Mouse (Mus musculus): ENCODE measurements around the gene Enpp1.

The Enpp1 gene

GRCm38 (mm10) chr10:24598693-24599092 is 113.3 kb downstream of the Enpp1 start:
- in situ Hi-C loops (cut with MboI) = no loop called here

GRCm38 (mm10) chr10:24597789-24598188 is 114.2 kb downstream of the Enpp1 start:
- in situ Hi-C loops (cut with MboI) = no loop called here

- in situ Hi-C loops (cut with MboI) = no loop called here
Observed at GRCm38 (mm10) chr10:24596869-24597339, 115.1 kb downstream of the Enpp1 start.

- in situ Hi-C loops (cut with MboI) = no loop called here
Observed at GRCm38 (mm10) chr10:24596003-24596868, 115.7 kb downstream of the Enpp1 start.

GRCm38 (mm10) chr10:24595250-24596002 is 116.5 kb downstream of the Enpp1 start, which contains the start of gene Ccn2:
TSS of gene Ccn2 (plus strand) at chr10:24595442.
- in situ Hi-C loops (cut with MboI) = no loop called here

DNA sequence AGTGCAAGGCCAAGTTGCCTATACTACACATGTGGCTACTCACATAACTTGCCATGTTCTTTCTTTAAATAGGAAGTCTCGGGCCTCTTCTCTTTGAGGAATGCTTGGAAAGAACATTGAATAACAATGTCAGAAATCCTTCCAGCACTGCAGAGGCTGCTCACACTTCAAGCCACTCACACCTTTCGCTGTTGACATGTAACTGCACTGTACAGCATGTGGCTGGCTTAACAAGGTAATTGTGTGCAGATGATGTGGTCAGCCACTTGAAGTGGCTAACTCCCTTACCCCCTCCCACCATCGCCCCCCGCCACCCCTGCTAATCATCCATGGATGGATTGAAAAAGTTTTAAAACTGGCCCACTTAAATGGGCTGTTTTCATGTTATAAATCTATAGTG is 118.4 kb downstream of the Enpp1 start:
- in situ Hi-C loops (cut with MboI) = no loop called here

DNA sequence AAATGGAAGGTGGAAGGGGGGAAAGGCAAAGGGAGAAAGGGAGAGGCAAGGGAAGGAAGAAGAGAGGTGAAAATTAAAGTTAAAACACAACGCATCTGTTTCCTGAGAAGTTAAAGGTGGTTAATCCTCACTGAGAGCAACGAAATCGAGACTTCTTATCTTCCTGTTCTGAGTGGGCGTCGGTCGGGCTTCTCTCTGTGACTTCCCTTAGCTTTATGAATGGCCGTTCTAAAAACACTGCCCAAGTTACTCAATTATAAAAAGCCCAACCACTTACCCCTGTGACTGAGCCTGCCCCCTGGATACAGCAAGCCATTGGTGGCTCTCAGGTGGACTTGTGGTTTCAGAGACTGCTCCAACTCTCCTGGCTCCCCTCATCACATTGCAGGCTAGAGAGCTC is 119.0 kb downstream of the Enpp1 start:
- in situ Hi-C loops (cut with MboI) = no loop called here

GRCm38 (mm10) chr10:24592318-24592717 is 119.6 kb downstream of the Enpp1 start:
- in situ Hi-C loops (cut with MboI) = no loop called here

DNA sequence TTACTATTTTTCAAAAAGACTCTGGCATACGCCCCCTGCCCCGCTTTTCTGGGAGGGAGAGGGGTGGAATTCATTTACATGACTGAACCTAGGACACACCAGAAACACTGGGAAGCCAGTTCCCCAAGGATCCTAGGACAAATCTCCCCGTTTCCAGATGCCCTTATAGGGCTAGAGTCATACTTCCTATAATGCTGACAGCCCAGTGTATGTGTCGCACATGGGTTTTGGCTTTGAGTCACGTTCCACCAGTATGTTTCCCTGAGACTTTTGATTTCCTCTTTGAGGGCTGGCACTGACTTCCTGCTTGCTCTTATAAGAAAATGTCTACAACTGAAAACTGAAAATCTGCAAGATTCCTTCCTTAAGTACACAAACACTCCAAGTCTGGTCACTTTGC is 120.2 kb downstream of the Enpp1 start:
- in situ Hi-C loops (cut with MboI) = no loop called here

DNA sequence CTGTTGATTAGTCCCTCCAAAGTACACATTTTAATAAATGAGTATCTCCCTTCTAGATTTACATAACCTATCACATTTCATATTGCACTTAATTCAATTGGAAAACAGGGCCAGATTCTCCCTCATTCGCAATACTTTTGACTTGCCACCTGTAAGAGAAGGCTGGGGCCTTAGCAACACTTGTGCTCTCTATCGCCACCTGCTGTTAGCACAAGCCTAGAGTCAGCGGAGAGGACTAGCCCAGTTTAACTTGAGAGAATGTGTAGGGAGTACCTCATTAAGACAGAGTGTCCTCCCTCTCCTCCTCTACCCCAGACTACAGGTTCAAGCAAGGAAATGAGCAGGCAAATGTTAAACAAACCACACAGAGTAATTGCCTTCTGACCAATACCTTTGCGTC is 120.8 kb downstream of the Enpp1 start:
- in situ Hi-C loops (cut with MboI) = no loop called here

- in situ Hi-C loops (cut with MboI) = no loop called here
Observed at GRCm38 (mm10) chr10:24590546-24590945, 121.4 kb downstream of the Enpp1 start.

DNA sequence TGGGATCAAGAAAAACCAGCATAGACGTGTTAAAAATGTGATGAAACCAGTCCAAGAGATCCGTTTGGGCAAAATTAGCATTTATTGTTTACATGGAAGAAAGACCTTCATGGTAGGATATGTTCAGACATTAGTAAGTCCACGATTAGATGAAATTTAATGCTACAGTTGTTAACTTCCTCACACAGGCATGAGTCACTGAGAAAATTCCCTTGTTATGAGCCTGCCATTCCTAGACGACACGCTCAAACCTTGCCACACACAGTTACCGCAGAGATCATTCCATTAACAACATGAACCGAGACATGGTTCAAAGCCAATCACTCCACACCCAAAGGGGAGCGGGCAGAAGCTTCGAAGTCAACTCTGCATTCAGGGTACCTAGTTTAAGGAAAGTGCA is 122.7 kb downstream of the Enpp1 start:
- in situ Hi-C loops (cut with MboI) = no loop called here

- in situ Hi-C loops (cut with MboI) = no loop called here
Observed at GRCm38 (mm10) chr10:24588824-24589223, 123.1 kb downstream of the Enpp1 start.

Data from mature B cell (primary cell).